Mouse (Mus musculus) retina, embryonic 14.5 days (tissue): ENCODE measurements around the gene Tedc1.

ENCODE experiments used
- DNase-seq: peaks from one replicate; pipeline ENCODE4 v3.0.0-alpha.2; 2015; ENCODE audit warnings: low spot score

The Tedc1 gene

DNA sequence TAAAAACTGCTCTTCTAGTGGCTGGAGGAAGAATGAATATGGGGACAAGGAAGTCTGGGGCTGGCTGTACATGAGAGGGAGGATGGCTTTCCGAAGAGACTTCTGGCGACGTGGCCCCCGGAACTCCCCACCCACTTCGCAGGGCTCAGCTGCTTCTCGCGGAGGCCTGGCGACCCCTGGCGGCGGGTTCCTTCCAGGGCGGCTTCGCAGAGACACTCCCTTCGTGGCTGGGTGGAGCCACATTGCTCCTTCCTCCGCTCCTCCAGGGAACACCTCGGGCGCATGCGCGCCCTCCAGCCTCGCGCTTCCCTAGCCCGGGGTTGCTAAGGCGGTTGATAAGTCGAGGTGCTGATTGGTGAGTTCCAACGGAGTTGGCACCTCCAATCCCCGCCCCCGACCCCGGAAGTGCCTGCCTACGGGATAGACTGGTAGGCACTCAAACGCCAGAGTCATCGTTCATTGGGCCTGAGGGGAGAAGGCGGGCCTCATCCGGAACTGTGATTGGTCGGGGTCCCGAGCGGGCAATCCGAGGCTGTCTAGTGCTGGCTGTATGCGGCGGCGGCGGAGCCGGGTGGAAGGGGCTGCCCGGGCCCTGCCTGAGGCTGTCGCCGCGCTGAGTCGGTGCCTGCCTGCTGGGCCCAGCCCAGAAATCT lies at the start of gene Tedc1:
Gene Tedc1 (plus strand): TSS at position 535 of the 653 bp plus-strand sequence.
- peak; percentile 99 for DNase-seq

DNA sequence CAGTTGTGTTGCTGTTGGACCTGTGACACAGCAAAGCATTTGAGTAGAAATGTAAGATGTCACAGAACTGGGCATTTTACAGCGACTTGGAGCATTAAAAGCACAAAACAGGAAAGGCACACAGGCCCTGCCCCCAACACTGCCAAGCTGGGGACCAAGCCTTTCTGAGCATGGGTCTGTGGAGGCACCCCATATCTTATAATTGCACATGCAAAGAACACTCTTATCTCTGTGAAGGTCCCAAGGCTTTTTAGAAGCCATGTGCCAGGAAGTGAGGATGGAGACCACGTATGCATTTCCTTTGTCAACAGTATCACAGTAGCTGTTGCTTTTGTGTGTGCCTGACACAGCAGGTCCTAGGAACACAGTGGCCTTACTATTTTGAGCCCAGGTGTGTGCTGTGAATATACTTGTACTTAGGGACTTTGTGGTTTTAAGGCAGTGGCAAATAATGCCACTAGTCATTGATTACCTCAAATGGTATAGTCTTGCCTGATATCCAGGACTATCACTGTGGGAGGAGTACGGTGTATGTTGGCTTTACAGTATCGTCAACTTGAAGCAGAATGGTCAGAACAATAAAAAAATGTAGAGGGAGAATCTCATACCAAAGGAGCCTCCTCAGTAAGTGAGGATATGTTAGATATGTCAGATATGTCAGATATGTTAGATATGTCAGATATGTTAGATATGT lies 48.6 kb upstream of the Tedc1 start:
- no peak for DNase-seq

DNA sequence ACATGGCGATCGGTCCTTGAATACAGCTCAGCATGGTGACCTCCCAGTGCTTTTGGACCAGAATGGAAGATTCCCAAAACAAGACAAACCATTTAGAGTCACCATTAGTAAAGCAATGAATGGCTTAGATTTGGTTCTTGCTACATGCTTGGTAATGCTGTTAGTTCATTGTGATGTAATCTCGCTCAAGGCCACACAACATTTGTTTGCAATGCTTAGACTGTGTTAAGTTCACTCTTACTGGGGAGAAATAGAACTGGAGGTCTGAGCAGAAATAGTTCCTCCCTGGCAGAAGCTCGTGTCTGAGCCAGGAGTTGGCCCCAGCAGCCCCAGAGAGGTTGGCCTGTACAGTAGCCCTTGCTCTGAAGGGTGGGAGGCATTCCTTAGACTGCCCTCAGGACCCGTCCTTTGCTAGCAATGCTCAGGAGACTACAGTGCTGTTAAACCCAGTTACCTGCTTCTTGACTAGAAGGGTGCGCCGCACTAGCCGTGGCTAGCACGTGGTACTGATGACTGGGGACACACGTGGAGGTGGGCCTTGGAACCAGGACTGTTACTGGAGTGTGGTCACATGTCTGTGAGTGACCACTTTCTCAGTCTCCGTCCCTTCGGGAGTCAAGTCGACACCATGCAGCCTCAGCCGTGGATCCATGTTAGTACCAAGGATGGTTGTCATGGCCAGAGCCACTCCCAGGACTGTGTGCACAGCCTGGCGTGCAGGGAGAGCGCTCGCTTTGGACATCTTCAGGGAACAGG lies 47.5 kb upstream of the Tedc1 start:
- no peak for DNase-seq

DNA sequence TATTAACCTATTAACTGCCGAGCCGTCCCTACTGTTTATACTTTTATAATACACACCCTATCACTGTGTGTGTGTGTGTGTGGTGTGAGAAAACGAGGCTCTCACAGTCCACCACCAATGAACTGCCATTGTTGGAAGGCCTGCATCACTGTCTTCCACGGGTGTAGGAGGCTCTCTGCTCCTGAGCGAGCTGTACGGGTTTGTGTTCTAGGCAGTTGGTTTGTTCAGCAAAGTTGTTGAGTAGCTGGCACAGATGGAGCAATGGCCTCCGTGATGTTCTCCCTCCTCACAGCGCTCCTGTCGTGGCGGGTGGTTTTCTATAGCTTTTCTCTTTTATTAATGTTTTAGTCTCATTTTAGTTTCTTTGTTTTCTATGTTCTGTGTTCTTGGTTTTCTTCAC lies 46.4 kb upstream of the Tedc1 start:
- DNase-seq, result no peak

DNA sequence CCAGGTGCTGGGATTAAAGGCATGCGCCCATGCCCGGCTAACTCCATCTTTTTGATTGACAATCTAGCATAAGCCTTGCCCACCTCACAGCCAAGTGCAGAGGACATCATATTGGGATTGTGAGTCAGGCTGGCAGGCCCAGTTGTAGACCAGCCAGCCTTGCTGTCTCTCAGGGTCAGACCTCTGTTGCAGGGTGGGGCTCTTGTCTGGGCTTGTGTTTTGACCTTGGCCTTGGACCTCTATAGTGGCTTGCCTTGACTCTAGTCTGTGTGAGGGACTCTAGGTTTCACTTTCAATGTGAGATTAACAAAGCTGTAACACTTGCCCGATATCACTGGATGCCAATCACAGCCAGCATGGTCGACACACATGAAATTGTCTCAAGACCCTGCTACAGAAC lies 42.1 kb upstream of the Tedc1 start:
- DNase-seq, result no peak

DNA sequence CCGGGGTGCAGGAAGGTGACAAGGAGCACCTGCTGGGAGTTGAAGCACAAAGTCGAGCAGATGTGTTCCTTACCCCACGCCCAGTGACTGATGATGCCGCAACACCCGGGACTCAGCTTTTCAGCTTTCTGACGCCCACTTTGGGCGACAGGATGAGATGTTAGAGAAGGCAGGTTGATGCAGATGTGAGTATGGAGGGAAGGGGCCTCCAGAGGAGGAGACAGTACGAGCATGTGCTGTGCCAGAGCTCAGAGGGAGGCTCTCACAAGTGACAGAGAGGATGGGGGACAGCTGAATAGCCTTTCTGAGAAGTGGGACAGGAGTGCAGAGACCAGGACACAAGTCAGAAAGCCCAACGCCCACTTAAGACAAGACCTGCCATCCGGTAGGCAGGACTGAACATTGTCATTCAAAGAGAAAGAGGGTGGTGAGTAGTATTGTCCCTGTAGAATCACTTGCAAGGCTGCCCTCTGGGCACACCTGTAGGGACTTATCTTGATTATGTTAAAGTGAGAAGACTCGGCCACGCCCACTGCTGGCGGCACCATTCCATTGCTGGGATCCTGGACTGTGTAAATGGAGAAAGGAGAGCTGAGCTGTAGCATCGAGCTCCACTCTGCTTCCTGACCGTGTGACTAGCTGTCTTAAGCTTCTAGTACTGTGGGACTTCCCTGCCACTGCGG lies 41.2 kb upstream of the Tedc1 start:
- DNase-seq, result no peak

DNA sequence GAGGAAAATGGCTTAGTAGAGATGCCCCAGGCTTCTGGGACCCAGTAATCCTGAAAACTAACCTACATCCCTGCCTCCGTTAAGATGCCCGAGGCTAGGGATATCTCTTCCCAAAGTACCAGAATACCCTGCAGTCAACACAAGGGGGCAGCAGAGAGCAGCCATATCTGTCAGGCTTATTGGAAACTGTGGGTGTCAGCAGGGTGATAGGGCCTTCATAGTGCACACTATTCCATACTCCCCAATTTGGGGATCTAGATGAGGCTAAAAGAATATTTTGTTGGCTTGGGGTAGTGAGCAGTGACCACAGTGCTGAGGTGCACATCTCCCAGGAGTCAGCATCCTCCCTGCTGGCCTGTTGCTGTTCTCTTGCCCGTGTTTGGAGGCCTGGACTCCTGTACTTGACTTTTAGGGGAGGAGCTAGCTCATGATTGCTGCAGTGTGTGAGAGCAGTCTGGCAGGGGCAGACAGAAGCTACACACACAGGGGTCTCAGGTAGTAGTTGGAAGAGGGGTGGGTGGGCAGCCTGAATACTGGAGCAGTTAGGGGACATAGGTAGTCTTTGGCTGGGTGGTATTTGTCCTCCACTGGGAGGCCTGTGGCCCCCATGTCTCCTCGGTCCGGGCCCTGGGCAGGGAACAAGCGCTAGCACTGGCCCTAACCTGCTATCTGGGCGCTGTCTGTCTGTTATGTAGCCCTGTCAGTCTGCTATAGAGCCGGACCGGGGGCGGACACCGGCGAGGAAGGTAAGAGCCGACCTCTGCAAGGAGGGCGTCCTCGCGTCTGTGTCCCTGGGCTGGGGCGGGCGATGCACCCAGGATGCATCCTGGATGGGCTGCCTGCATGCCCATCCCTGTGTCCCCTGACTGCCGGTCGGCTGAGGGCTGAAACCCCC lies 36.5 kb upstream of the Tedc1 start:
- peak; percentile 91 for DNase-seq

DNA sequence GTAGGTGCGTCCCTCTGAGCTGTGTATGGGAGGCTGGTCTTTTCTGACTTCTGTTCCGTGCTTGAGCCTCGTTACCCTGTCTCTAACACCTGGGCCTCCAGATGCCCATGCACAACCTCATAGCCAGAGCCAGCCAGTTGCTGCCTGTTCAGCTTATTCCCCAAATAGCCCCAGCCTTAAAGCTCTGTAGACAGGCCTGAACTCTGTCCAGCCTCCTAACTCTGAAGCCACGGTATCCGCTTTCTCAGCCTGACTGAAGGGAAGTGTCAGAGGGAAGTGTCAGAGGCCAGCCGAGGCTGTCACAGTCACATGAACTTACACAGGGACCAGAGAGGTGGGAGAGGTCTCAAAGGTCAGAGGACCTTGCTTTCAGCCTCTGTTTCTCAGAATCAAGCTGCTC lies 31.5 kb upstream of the Tedc1 start:
- DNase-seq, result no peak

DNA sequence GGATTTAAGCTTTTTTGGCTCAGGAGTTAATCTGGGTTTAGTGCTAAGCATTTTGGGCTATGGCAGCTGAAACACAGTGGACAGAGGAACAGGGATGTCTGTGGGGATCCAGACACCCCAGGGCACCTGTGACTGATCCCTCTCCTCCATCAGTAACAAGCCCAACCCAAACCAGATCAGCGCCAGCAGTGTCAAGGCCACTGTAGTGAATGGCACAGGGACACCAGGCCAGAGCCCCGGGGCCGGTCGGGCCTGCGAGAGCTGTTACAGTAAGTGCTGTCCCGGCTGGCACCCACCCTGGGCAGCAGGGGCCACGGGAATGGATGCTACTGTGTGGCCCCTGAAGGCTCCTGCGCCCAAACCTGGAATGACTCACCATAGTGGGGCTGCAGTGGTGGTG lies 25.5 kb upstream of the Tedc1 start:
- no peak for DNase-seq

DNA sequence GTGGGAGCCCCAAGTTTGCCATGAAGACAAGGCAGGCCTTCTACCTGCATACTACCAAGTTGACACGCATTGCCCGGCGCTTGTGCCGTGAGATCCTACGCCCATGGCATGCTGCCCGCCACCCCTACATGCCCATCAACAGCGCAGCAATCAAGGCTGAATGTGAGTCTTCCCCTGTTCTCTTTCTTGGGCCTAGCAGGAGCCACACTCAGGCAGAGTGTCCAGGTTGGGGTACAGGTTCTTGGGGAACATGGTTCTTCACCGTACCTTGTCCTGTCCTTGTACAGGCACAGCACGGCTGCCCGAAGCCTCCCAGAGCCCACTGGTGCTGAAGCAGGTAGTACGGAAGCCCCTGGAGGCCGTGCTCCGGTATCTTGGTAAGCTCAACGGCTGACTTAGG lies 24.6 kb upstream of the Tedc1 start:
- no peak for DNase-seq

DNA sequence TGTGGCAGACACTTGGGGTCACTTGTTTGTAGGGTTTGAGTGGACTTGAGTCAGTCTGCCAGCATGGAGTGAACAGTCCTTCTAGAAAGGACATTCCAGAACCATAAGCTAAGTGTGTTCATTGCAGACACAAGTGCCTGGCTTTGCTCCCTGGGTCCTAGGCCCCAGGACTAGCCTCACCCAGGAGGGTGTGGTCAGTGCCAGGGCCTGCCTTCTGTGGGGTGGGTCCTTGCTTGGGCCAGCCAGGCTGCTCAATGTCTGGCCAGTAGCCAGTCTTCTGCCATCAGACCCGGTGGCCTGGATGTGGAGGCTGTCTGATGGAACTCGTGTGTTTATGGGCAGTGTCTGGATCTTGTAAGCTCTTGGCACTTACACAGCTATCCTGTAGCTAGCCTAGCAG lies 23.7 kb upstream of the Tedc1 start:
- DNase-seq, result no peak

DNA sequence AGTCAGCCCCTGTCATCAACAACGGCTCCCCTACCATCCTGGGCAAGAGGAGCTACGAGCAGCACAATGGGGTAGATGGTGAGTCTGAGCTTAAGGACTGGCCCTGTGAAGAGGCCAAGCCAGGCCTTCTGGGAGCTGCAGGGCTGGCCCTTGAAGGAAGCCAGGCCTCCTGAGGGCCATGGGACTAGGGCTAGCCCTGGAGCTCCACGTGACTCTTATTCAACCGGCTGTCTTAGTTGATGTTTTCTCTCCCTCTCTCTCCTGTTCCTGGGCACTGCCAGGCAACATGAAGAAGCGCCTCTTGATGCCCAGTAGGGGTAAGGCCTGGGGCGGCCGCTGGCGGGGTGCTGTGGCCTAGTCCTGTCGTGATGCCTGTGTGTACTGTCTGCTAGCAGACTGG lies 23.0 kb upstream of the Tedc1 start:
- DNase-seq, result no peak

DNA sequence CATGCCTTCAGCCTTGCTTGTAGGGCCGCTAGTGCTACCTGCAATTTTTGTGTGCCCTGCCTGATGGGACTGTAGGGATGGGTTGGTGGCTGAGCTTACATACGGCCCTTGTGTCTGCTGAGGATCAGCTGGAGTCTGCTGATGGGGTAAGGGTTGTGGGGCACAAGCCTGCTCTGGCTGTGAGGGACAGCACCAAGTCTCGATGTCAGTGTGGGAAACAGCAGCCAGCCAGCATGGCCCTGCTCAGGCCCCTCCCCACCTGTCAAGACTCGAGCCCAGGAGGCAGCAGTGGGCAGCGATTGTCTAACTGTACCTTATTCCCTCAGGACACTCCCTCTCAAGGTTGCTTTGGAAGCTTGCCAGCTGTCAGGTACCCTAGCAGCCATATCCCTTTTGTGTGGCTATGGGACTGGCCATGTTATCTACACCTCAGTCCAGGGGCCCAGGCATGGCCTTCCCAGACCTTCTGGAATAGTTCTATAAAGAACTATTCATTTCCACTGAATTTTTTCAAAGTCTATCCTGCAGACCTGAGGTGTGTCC lies 22.3 kb upstream of the Tedc1 start:
- DNase-seq, result no peak

DNA sequence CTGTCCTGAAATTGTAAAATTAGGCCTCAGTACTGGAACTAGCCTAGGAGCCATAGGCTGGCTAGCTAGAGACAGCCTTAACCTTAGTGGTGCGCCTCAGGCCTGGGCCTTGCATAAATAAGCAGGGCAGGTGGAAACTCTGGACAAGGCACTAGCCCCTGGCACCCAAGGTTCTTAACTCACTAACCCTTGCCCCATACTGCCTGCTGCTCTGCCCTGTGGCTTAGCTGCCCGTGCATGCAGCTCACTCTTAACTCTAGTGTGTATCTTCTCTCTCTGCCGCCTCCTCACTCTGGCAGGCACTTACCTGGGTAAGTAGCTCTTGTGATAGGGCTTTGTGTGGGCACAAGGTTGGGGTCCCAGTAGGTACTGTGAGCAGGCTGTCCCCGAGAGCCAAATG lies 21.7 kb upstream of the Tedc1 start:
- no peak for DNase-seq

DNA sequence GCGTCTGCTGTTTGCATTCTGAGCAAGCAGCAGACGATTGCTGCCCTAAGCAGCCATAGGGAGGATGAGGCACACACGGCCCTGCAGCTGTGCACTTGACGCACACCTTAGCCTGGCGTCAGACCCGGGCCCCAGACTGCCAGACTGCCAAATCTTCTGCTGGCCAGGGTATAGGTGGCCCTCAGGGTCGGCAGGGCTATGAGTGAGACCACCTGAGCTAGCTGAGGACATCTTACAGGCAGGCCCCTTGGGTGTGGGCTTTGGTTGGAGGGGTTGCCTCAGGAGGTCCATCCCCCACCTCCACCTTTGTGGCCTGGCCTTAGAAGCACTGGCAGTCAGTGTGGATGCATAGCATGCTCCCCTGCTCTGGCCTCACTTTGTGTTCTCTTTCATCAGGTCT lies 20.8 kb upstream of the Tedc1 start:
- DNase-seq, result no peak

DNA sequence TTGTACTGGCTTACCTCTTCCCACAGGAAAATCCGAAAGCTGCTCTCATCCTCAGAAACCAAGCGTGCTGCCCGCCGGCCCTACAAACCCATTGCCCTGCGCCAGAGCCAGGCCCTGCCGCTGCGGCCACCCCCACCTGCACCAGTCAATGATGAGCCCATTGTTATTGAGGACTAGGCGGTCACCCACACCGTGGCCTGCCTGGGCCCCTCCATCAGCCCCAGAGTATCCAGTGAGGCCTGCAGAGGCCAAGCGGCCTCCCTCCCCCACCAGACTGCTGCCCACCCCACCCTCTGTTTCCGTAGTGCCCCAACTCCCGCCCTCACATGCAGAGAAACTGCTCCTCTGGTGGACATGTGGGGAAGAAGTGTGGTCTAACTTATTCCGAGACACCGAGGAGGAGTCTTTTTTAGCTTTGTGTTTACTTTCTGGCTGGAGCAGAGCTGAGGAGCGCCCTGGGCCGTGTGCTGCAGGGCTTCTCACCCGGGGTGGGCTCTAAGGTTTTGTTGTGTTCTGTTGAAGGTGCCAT lies 19.7 kb upstream of the Tedc1 start:
- DNase-seq, result no peak

DNA sequence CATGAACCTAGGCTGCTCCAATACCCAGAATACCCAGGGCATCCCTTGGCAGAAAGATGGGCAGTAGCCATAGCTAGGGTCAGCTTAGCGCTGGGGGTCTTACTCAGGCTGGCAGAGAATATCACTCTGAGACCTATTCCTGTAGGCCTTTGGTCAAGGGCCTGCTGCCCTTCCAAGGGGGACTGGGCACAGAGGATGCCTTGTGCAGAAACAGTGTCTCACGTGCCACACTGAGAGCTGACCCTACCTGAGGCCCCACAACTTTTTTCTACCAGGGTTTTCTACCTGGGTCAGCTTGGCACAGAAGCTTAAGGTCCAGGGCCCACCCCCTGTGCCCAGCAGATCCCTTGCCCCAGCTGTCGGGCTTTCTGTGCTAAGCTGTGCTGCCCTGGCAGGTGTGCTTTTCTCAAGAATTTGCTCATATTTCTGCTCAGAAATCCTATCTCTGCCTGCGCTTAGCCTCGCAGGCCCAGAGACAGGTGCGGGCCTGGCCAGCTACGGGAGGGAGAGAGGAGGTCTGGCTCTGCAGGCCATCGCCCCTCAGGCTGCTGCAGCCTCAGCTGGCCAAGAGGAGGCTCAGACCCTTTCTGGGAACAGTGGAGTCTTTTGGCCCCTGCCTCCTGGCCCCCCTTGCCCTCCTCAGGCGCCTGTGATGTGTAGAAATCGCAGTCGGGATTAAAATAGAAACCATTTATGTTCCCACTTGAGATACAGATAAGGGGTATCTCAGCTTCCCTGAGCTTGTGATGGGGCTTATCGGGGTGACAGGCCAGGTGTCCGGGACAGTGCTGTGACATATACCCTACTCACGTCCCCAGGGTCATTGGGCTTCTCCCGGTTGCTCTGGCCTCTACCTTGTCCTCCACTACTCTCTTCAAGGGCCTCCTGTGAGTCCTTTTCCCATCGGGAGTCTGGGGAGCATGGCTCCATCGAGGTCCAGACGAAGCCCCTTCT lies 18.7 kb upstream of the Tedc1 start:
- no peak for DNase-seq

DNA sequence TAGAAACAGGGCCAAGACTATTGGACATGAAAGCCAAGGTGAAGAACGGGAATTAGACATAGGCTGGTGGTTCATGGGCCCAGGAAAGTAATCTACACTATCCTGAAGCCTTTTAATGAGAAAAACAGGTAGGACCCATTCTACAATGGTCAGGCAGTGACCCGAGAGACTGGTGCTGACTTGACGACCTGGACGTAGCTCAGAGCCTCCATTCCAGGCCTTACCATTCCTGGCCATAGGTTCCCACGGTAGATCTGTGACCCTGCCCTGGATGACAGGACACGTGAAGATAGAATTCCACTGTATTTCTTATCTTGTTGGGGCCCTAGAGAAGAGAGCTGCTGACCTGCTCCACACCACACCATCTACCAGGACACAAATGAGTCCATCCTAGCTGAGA lies 17.9 kb upstream of the Tedc1 start:
- DNase-seq, result no peak

DNA sequence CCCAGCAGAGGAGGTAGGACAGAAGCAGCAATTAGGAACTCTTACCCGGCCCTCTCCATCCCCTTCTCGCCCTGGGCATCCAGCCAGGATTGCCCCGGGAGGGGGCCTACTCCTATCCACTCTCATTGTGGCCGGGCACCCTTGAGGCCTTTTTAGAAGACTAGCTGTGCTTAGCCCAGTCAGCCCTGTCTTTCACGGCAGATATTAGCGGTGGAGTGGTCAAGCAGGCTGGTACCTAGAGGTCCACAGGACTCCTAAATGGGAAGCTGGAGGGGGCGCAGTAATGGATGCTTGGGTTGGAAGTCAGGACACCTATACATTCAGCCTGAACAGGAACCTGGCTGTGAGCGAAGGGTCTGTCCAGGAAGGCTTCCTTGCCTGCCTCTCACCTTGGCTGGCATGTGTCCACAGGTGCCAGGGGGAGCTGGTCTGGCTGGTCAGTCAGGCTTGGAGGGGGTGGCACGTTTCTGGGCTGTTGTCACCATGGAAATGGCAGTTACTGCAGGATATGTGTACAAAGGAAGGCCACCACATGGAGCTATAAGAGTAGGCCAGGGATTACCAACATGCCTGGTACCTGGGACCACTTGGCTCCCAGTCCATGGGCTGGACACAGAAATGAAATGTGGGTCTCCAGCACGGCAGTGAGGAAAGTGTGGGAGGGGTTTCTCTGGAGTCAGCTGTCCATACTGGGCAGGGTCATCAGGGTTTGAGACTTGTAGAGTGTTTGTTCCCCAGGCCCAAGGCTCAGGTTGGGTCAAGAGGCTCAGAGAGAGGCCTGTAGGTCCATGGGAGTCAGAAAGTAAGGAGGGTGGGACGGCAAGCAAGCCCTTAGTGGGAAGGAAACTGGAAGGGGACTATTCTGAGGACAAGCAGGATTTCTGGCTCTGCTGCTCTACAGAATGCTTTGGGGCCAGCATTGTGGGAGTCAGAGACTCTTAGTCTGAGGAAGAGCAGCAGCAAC lies 17.0 kb upstream of the Tedc1 start:
- no peak for DNase-seq
